Mouse (Mus musculus) spleen, adult 2 months (tissue): ENCODE measurements around the gene Stub1.

Experiments used
- CTCF ChIP-seq: fragments of 200-500 bp; IDR thresholded peaks from 2 replicates; pipeline ENCODE4 v1.5.1; 2011; ENCODE audit warnings: mild to moderate bottlenecking, inconsistent platforms; ENCODE audit not compliant: insufficient read depth, insufficient read length, insufficient replicate concordance; ENCODE audit errors: extremely low read depth
- POLR2A ChIP-seq: fragments of 200-500 bp; IDR thresholded peaks from 2 replicates; pipeline ENCODE4 v1.6.1; 2011; ENCODE audit warnings: low read depth, low read length, inconsistent platforms

DNA sequence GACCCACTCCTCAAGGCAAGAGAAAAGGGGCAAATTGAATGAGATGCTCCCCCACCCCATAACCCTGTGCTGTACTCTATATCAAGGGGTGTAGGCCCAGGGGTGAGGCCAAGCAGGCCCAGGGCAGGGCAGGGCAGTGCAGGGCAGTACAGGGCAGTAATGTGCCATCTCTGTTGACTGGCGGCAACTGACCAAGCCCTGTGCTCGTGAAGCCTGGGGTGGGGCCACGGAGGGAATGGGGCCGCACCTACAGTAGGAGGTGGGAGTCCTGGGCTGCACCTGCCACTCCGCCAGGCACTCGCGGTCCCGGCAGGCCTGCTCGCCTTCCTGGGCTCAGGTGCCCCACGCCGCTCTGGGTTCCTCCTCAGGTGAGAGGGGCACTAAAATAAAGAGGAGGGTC lies 32.1 kb upstream of the Stub1 start:
- no peak for TF ChIP-seq CTCF
- TF ChIP-seq POLR2A: no peak
